Mouse (Mus musculus) activated CD4-positive, CD25-positive, alpha-beta regulatory T cell (primary cell): ENCODE results near the gene Zfp386. TPM values are rescaled to one million over a fixed set of nuclear protein-coding genes. Genes with fewer than 3 reads are reported as not detected.

ENCODE experiments used
- polyA plus RNA-seq, 2 experiments: library from polyadenylated mRNA; unstranded; fragments of 100-300 nt; shearing (Covaris generic); gene quantifications; one replicate each; pipeline ENCODE4 v1.2.1; 2017

Zfp386 gene
- polyA plus RNA-seq: 10 to 100 TPM; 37.1 to 45.1 TPM

GRCm38 (mm10) chr12:116047440-116048377 is at the start of gene Zfp386:
TSS of gene Zfp386 (plus strand) at chr12:116047724.

GRCm38 (mm10) chr12:116077074-116077854 is 29.7 kb downstream of the Zfp386 start, which contains the start of gene Vipr2:
TSS of gene Vipr2 (plus strand) at chr12:116077726.

Other genes starting within 250 kb of the Zfp386 start
- 1 to 10 TPM in 1 of 2 experiments, under 1 TPM in 1; 0.12 to 4.1 TPM for gene Vipr2, start 30.0 kb downstream of the Zfp386 start, polyA plus RNA-seq
- 1 to 10 TPM in 1 of 2 experiments, under 1 TPM in 1; 0.82 to 1.9 TPM for gene Wdr60, start 215.3 kb downstream of the Zfp386 start, polyA plus RNA-seq
- not detected for gene Gm11027, start 227.7 kb downstream of the Zfp386 start, polyA plus RNA-seq
- gene Esyt2, start 233.5 kb downstream of the Zfp386 start, polyA plus RNA-seq: 100 to 1,000 TPM; 106 to 169 TPM